Mouse (Mus musculus) ES-Bruce4 (cell line): ENCODE measurements around the gene Shisa9. TPM values are rescaled to one million over a fixed set of nuclear protein-coding genes. Genes with fewer than 3 reads are reported as not detected.

Source experiments
- H3K27ac ChIP-seq: 2 replicates; pipeline ENCODE4 v1.5.1; 2012; ENCODE audit warnings: low read length, inconsistent platforms; ENCODE audit not compliant: insufficient read depth
- H3K27me3 ChIP-seq: 2 replicates; pipeline ENCODE4 v1.6.1; 2012; ENCODE audit warnings: mild to moderate bottlenecking, low read length, inconsistent platforms; ENCODE audit not compliant: control insufficient read depth, poor library complexity, insufficient read depth, severe bottlenecking
- H3K36me3 ChIP-seq: 2 replicates; pipeline ENCODE4 v1.6.1; 2012; ENCODE audit warnings: inconsistent platforms, mild to moderate bottlenecking, low read length, moderate library complexity; ENCODE audit not compliant: control insufficient read depth, poor library complexity, insufficient read depth, severe bottlenecking
- H3K4me1 ChIP-seq: one replicate; pipeline ENCODE4 v1.8.1; 2011; ENCODE audit warnings: low read length; ENCODE audit not compliant: control insufficient read depth, insufficient read depth
- H3K4me3 ChIP-seq: 2 replicates; pipeline ENCODE4 v1.5.1; 2011; ENCODE audit warnings: low read depth, mild to moderate bottlenecking, low read length
- H3K9ac ChIP-seq: 2 replicates; pipeline ENCODE4 v1.6.1; 2012; ENCODE audit warnings: low read depth, mild to moderate bottlenecking, inconsistent platforms; ENCODE audit not compliant: poor library complexity, severe bottlenecking
- H3K9me3 ChIP-seq: replicated peaks from 2 replicates; pipeline ENCODE4 v1.6.1; 2012; ENCODE audit warnings: mild to moderate bottlenecking, low read length, inconsistent platforms; ENCODE audit not compliant: control insufficient read depth, poor library complexity, insufficient read depth, severe bottlenecking
- CTCF ChIP-seq: IDR thresholded peaks from one replicate; pipeline ENCODE4 v1.8.1; 2011; ENCODE audit warnings: low read depth, low read length
- EP300 ChIP-seq: IDR thresholded peaks from 2 replicates; pipeline ENCODE4 v1.6.1; 2011; ENCODE audit warnings: low read depth, low read length; ENCODE audit not compliant: insufficient read depth
- POLR2A ChIP-seq: IDR thresholded peaks from one replicate; pipeline ENCODE4 v1.8.1; 2011; ENCODE audit warnings: low read length; ENCODE audit not compliant: insufficient read depth
- polyA plus RNA-seq: library from polyadenylated mRNA; stranded (reverse); fragments of >200 nt; gene quantifications from 2 replicates; pipeline ENCODE4 v1.2.4, GENCODE M21; 2011; ENCODE audit warnings: low read depth; ENCODE audit not compliant: missing spikeins, insufficient read depth, insufficient read length

Gene Shisa9
- polyA plus RNA-seq, 1 experiment, result 0.46 TPM

DNA sequence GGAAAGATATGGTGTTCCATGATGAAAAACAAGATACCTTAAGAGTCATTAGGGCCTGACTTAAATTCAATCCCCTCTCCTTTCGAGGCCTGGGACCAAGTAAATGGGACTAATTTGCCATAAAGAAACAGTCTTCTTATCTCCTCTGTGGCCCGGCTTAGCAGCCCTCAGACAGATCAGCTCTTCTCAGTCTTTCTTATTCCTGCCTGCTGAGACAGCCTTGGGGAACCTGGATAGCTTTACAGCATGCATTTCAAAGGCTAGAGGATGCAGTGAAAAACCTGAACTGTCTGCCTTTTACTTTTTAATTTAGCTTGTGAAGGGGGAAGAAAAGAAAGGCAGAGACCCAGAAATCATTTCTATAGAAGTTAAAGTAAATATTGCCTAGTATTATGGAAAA lies 275.4 kb downstream of the Shisa9 start:
- Histone ChIP-seq H3K9ac (no peak overlapping the region), H3K27me3 (no peaks in the 10 kb centered on the region), H3K4me3 (no peak overlapping the region), H3K9me3 (no peaks in the 10 kb centered on the region; the same call in 1 of the 2 replicates), H3K27ac (no peak overlapping the region), H3K36me3 (no peaks in the 10 kb centered on the region), H3K4me1 (no peaks in the 10 kb centered on the region)
- TF ChIP-seq POLR2A (no peak), CTCF (no peak), EP300 (no peak)

DNA sequence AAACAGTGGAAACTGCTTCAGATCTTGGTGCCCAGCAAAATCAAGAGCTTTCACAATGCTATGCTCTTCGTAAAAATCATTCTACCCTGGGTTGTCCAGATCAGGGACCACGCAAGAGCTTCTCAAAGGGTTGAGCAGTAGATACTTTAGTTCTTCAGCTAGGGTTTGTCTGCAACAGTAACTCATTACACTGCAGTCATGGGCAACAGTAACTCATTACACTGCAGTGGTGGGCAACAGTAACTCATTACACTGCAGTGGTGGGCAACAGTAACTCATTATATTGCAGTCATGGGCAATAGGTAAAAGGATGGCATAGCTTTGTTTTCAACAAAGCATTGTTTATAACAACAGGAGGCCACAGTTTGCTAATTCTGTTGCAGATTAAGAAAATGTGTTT lies 281.9 kb downstream of the Shisa9 start:
- TF ChIP-seq POLR2A (no peak), EP300 (no peak), CTCF (no peak)
- Histone ChIP-seq H3K4me3 (no peak overlapping the region), H3K27me3 (no peaks in the 10 kb centered on the region), H3K9ac (no peak overlapping the region), H3K9me3 (no peaks in the 10 kb centered on the region), H3K36me3 (no peaks in the 10 kb centered on the region), H3K27ac (no peak overlapping the region), H3K4me1 (no peaks in the 10 kb centered on the region)

DNA sequence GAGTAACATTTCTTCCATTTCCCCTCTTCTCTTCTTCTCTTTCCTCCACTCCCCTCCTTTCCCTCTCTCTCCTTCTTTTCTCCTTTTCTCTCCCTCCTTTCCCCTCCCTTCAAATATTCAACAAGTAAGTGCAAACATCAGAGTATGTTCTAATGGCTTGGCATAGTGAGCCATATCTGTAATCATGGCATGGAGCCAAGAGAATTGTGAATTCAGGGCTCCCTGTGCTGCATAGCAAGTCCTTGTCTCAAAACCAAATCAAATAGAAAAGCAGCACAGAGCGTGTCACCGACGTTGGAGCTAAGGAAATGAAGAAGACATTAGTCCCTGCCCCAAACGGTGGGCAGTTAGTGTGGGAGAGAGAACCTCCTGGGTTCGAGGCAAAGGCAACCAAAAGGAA lies 316.6 kb downstream of the Shisa9 start:
- Histone ChIP-seq H3K9ac (no peak overlapping the region), H3K27ac (no peak overlapping the region), H3K9me3 (no peaks in the 10 kb centered on the region), H3K36me3 (no peaks in the 10 kb centered on the region), H3K4me3 (no peak overlapping the region), H3K4me1 (no peaks in the 10 kb centered on the region), H3K27me3 (no peaks in the 10 kb centered on the region)
- TF ChIP-seq EP300 (no peak), CTCF (no peak), POLR2A (no peak)

GRCm38 (mm10) chr16:12303420-12303819 lies 319.5 kb downstream of the Shisa9 start:
- no peaks in the 10 kb centered on the region for H3K9me3 ChIP-seq
- no peak overlapping the region for H3K9ac ChIP-seq
- no peaks in the 10 kb centered on the region for H3K36me3 ChIP-seq
- no peaks in the 10 kb centered on the region for H3K4me1 ChIP-seq
- no peak overlapping the region for H3K27ac ChIP-seq
- no peaks in the 10 kb centered on the region for H3K27me3 ChIP-seq
- H3K4me3 ChIP-seq, result no peak overlapping the region
- no peak for TF ChIP-seq POLR2A
- no peak for TF ChIP-seq CTCF
- no peak for TF ChIP-seq EP300

- H3K27me3 ChIP-seq, result no peaks in the 10 kb centered on the region
- no peak overlapping the region for H3K9ac ChIP-seq
- no peaks in the 10 kb centered on the region for H3K36me3 ChIP-seq
- H3K9me3 ChIP-seq, result no peaks in the 10 kb centered on the region
- no peak overlapping the region for H3K27ac ChIP-seq
- no peak overlapping the region for H3K4me3 ChIP-seq
- no peak for TF ChIP-seq EP300
- no peak for TF ChIP-seq CTCF
- TF ChIP-seq POLR2A, result no peak
- no peaks in the 10 kb centered on the region for H3K4me1 ChIP-seq
Measured at GRCm38 (mm10) chr16:12307318-12307965, 323.5 kb downstream of the Shisa9 start.

- H3K27me3 ChIP-seq, result no peaks in the 10 kb centered on the region
- no peaks in the 10 kb centered on the region for H3K4me1 ChIP-seq
- no peaks in the 10 kb centered on the region for H3K9me3 ChIP-seq
- H3K4me3 ChIP-seq, result no peak overlapping the region
- H3K27ac ChIP-seq, result no peak overlapping the region
- no peaks in the 10 kb centered on the region for H3K36me3 ChIP-seq
- TF ChIP-seq POLR2A (no peak), CTCF (no peak), EP300 (no peak)
- no peak overlapping the region for H3K9ac ChIP-seq
Measured at GRCm38 (mm10) chr16:12309826-12310225, 325.9 kb downstream of the Shisa9 start.
